Mouse (Mus musculus): ENCODE measurements around the gene Tctn3. TPM values are rescaled to one million over a fixed set of nuclear protein-coding genes. Genes with fewer than 3 reads are reported as not detected.

The Tctn3 gene
- polyA plus RNA-seq, 1 experiment from 2014 or later: 11.8 TPM

DNA sequence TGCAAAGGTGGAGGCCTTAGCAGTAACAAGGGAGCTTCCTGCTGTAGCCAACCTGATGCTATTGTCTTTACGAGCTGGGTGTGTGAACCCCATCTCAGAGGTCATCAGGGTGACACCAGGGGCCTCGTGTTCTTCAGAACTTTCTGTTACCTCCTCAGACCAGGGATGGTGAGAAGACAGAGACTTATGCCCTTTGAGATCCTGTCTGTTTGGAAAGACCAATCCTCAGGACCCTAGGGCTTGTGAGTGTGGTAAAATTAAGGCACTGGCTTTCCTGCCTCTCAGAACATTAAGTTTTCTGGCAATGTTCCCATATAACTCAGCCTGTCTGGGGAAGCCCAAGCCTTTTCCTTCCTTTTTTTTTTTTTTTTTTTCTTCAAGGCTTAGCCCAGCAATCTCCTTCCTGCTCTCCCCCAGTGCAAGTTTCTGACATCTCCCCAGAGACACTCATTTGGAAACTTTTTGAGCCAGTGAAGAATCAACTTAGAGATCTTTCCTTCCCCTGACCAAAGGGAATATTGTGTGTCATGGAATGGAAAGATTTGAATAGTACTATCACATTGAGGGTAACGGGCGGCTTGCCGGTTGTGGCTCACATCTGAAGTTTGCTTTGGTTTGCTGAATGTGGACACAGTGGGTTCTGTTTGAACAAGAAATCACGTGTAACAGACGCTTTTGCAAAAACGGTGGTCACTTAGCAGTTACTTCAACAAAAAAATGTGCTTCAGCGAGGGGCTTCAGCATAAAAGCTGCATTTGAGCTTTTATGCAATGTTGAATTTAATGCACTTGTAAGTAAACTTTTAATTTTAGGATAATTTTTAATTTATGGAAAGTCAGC, 35.5 kb upstream of the Tctn3 start:
- WGBS: 50% methylated on average over 9 of the region's 9 CpGs
- DNase-seq (ENCODE audit: low spot score) (no peak), ATAC-seq (replicated peaks; ENCODE audit: low FRiP score, low TSS enrichment, low read depth) (no peak)
- no peaks in the 10 kb centered on the region for H3K27me3 ChIP-seq (replicated peaks; ENCODE audit: control insufficient read depth, insufficient read depth, low read length)
- no peaks in the 10 kb centered on the region for H3K9me3 ChIP-seq (ENCODE audit: control insufficient read depth, low read length)
- H3K4me1 ChIP-seq (replicated peaks; ENCODE audit: control insufficient read depth, insufficient read depth, low read length): peaks cover 7% of the 10 kb centered on the region
- H3K4me2 ChIP-seq (ENCODE audit: low read length): no peak overlapping the region
- no peaks in the 10 kb centered on the region for H3K36me3 ChIP-seq (ENCODE audit: control insufficient read depth, insufficient read depth, low read length)
- no peak overlapping the region for H3K27ac ChIP-seq (ENCODE audit: low read depth)
- no peak overlapping the region for H3K4me3 ChIP-seq (ENCODE audit: low read depth, low read length)
- H3K9ac ChIP-seq (ENCODE audit: low read length): no peak overlapping the region

DNA sequence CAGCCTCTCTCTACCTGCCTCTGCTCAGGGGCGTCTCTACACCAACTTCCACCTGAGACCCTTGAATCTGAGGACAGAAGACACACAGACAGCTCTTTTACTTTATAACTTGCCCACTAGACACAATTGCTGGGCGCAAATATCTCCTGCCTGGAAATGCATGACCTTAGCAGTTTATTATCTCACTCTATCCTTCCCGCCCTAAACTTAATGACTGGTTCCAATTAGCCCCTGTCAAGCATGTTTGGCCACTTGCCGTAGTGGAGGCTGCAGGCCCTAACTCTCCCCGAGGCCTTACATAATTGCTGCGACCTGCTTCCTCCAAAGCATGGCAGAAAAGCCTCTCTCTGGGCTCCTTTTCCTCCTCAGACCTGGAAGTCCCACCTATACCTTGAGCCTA, 34.3 kb upstream of the Tctn3 start:
- no peak for DNase-seq (ENCODE audit: low spot score)
- Histone ChIP-seq H3K9me3 (ENCODE audit: control insufficient read depth, low read length) (no peaks in the 10 kb centered on the region), H3K27ac (ENCODE audit: low read depth) (no peak overlapping the region), H3K27me3 (replicated peaks; ENCODE audit: control insufficient read depth, insufficient read depth, low read length) (no peaks in the 10 kb centered on the region), H3K9ac (ENCODE audit: low read length) (no peak overlapping the region), H3K4me1 (replicated peaks; ENCODE audit: control insufficient read depth, insufficient read depth, low read length) (peaks cover 7% of the 10 kb centered on the region), H3K4me3 (ENCODE audit: low read depth, low read length) (no peak overlapping the region), H3K4me2 (ENCODE audit: low read length) (no peak overlapping the region), H3K36me3 (ENCODE audit: control insufficient read depth, insufficient read depth, low read length) (no peaks in the 10 kb centered on the region)
- ATAC-seq (replicated peaks; ENCODE audit: low FRiP score, low TSS enrichment, low read depth): no peak
- 53% methylated on average over 6 of the region's 6 CpGs for WGBS

DNA sequence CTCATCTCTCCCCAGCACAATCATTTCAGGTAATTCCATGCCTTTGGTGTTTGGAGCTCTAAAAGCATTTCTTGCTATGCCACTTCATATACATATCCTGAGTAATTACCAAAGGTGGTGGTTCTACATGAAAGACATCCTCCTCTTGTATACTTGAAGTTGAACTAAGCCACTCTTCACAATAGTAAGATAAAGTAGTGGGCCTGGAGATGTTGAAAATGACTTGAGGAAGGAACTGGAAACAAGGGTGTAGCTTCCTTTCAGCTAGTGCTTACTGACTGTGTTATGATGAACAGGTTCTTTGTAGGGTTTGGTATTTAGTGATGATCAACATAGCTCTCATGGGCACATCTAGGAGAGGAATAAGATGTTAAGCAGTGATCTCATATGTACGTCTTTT, 31.8 kb upstream of the Tctn3 start:
- DNase-seq (ENCODE audit: low spot score) (no peak), ATAC-seq (replicated peaks; ENCODE audit: low FRiP score, low TSS enrichment, low read depth) (no peak)
- H3K4me3 ChIP-seq (ENCODE audit: low read depth, low read length): no peak overlapping the region
- H3K4me1 ChIP-seq (replicated peaks; ENCODE audit: control insufficient read depth, insufficient read depth, low read length): peaks cover 7% of the 10 kb centered on the region
- no peaks in the 10 kb centered on the region for H3K36me3 ChIP-seq (ENCODE audit: control insufficient read depth, insufficient read depth, low read length)
- H3K9ac ChIP-seq (ENCODE audit: low read length): no peak overlapping the region
- H3K27ac ChIP-seq (ENCODE audit: low read depth): no peak overlapping the region
- H3K4me2 ChIP-seq (ENCODE audit: low read length): no peak overlapping the region
- WGBS: 92% methylated on average over 1 of the region's 1 CpGs
- no peaks in the 10 kb centered on the region for H3K27me3 ChIP-seq (replicated peaks; ENCODE audit: control insufficient read depth, insufficient read depth, low read length)
- H3K9me3 ChIP-seq (ENCODE audit: control insufficient read depth, low read length): no peaks in the 10 kb centered on the region

DNA sequence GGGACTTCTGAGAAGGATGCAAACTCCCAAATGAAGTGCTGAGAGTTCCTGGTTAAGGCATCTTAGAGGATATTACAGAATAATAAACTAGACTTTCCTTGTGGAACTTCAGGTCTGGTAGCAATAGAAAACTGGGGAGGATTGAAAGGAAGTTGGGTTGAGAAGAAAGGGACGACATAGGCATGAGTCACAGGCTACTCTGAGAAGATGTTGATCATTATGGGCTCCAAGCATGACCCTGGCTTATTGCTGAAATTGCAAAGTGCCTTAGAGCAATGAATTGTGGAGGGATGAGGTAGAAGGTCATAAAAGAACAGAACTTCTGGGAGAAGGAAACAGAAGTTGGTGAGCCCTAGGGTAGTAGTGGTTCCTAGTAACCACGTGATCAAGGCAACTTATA, 28.8 kb upstream of the Tctn3 start:
- ATAC-seq (replicated peaks; ENCODE audit: low FRiP score, low TSS enrichment, low read depth) (no peak), DNase-seq (ENCODE audit: low spot score) (no peak)
- Histone ChIP-seq H3K4me3 (ENCODE audit: low read depth, low read length) (no peak overlapping the region), H3K36me3 (ENCODE audit: control insufficient read depth, insufficient read depth, low read length) (no peaks in the 10 kb centered on the region), H3K9ac (ENCODE audit: low read length) (no peak overlapping the region), H3K9me3 (ENCODE audit: control insufficient read depth, low read length) (no peaks in the 10 kb centered on the region), H3K27me3 (replicated peaks; ENCODE audit: control insufficient read depth, insufficient read depth, low read length) (no peaks in the 10 kb centered on the region), H3K27ac (ENCODE audit: low read depth) (no peak overlapping the region), H3K4me2 (ENCODE audit: low read length) (no peak overlapping the region), H3K4me1 (replicated peaks; ENCODE audit: control insufficient read depth, insufficient read depth, low read length) (no peaks in the 10 kb centered on the region)
- 79% methylated on average over 2 of the region's 2 CpGs for WGBS

DNA sequence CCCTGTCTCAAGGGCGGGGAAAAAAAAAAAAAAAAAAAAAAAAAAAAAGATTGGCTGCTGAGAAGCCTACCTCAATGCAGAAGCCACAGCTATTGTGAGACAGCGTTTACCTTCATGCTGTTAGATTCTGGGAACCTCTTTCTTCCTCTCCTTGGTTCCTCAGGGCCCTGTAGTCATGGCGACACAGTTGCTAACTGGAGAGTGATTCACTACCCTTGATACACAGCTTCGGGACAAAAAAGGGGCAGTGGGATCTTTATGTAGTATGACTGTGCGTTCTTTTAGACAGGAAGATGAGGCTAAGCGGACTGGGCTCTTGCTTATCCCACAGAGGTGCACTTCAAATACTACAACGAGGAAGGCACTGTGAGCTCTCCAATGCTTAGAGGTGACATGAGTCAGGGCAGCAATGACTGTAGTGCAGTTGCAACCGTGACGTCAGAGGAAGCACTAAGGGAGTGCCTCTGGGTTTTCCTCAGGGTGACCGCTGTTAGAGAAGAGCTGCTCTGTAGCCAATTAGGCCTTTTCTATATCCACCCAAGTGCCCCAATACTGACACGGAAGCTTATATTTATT, 27.8 kb upstream of the Tctn3 start:
- Histone ChIP-seq H3K4me2 (ENCODE audit: low read length) (no peak overlapping the region), H3K27ac (ENCODE audit: low read depth) (no peak overlapping the region), H3K4me3 (ENCODE audit: low read depth, low read length) (no peak overlapping the region), H3K9ac (ENCODE audit: low read length) (no peak overlapping the region), H3K4me1 (replicated peaks; ENCODE audit: control insufficient read depth, insufficient read depth, low read length) (no peaks in the 10 kb centered on the region), H3K27me3 (replicated peaks; ENCODE audit: control insufficient read depth, insufficient read depth, low read length) (no peaks in the 10 kb centered on the region), H3K9me3 (ENCODE audit: control insufficient read depth, low read length) (no peaks in the 10 kb centered on the region), H3K36me3 (ENCODE audit: control insufficient read depth, insufficient read depth, low read length) (no peaks in the 10 kb centered on the region)
- 80% methylated on average over 11 of the region's 11 CpGs for WGBS
- DNase-seq (ENCODE audit: low spot score): no peak
- ATAC-seq (replicated peaks; ENCODE audit: low FRiP score, low TSS enrichment, low read depth): no peak

DNA sequence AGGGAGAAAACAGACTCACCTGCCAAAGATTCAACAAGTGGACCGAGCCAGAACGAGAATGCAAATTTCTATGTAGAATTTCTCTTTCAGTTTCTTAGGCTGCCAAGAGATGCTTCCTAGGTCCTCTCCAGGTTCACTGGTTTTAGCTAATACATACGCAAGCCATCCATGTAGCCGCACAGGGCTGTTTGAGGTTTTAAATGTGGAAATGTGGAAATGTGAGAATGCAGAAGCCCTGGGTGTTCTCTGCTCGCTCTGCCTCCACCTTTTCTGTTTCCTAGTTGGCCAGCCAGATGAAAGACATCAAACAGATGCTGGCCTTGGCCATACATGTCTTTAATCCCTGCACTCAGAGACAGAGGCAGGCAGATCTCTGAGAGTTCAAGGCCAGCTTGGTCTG, 26.5 kb upstream of the Tctn3 start:
- Histone ChIP-seq H3K9ac (ENCODE audit: low read length) (no peak overlapping the region), H3K36me3 (ENCODE audit: control insufficient read depth, insufficient read depth, low read length) (no peaks in the 10 kb centered on the region), H3K27ac (ENCODE audit: low read depth) (no peak overlapping the region), H3K27me3 (replicated peaks; ENCODE audit: control insufficient read depth, insufficient read depth, low read length) (no peaks in the 10 kb centered on the region), H3K4me3 (ENCODE audit: low read depth, low read length) (no peak overlapping the region), H3K4me1 (replicated peaks; ENCODE audit: control insufficient read depth, insufficient read depth, low read length) (no peaks in the 10 kb centered on the region), H3K4me2 (ENCODE audit: low read length) (no peak overlapping the region), H3K9me3 (ENCODE audit: control insufficient read depth, low read length) (no peaks in the 10 kb centered on the region)
- DNase-seq (ENCODE audit: low spot score) (no peak), ATAC-seq (replicated peaks; ENCODE audit: low FRiP score, low TSS enrichment, low read depth) (no peak)
- 86% methylated on average over 5 of the region's 5 CpGs for WGBS

DNA sequence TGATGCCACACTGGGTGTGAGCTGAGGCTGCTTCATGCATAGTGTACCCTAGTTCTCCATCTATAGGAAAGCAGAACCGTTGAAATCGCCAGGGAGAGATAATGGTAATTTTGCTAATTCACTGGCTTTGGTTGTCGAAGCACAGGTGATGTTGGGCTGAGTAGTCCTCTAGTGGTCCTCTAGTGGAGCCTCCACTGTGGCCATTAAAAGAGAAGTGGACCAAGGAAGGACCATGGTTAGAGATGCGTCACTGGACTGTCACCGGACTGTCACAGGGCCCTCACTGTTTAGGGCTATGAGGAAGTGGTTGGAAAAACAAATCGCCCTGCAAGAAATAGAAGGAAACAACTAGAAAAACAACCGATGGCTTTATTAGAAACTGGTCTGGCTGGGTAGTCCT, 25.6 kb upstream of the Tctn3 start:
- Histone ChIP-seq H3K9me3 (ENCODE audit: control insufficient read depth, low read length) (no peaks in the 10 kb centered on the region), H3K27me3 (replicated peaks; ENCODE audit: control insufficient read depth, insufficient read depth, low read length) (no peaks in the 10 kb centered on the region), H3K4me1 (replicated peaks; ENCODE audit: control insufficient read depth, insufficient read depth, low read length) (no peaks in the 10 kb centered on the region), H3K27ac (ENCODE audit: low read depth) (no peak overlapping the region), H3K36me3 (ENCODE audit: control insufficient read depth, insufficient read depth, low read length) (no peaks in the 10 kb centered on the region), H3K9ac (ENCODE audit: low read length) (no peak overlapping the region), H3K4me3 (ENCODE audit: low read depth, low read length) (no peak overlapping the region), H3K4me2 (ENCODE audit: low read length) (no peak overlapping the region)
- DNase-seq (ENCODE audit: low spot score) (no peak), ATAC-seq (replicated peaks; ENCODE audit: low FRiP score, low TSS enrichment, low read depth) (no peak)
- 88% methylated on average over 7 of the region's 7 CpGs for WGBS

DNA sequence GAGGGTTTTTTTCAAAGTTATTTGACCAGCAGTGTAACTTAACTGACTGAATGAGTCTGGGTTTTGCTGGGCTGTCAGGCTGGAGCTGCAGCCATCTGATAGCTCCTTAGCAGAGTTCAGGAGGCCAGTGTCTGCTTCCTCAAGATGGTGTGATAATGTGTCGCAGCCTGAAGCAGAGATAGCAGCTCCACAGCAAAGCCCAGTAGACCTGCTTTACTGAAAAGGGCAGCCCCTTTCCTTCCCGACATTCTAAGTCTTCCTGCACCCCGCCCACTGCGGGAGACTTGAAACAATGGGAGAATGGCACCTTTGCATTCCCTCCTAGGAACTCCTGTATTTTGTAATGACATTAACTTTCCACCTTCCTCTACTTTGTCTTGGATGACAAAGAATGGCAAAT, 25.1 kb upstream of the Tctn3 start:
- ATAC-seq (replicated peaks; ENCODE audit: low FRiP score, low TSS enrichment, low read depth) (no peak), DNase-seq (ENCODE audit: low spot score) (no peak)
- no peaks in the 10 kb centered on the region for H3K36me3 ChIP-seq (ENCODE audit: control insufficient read depth, insufficient read depth, low read length)

DNA sequence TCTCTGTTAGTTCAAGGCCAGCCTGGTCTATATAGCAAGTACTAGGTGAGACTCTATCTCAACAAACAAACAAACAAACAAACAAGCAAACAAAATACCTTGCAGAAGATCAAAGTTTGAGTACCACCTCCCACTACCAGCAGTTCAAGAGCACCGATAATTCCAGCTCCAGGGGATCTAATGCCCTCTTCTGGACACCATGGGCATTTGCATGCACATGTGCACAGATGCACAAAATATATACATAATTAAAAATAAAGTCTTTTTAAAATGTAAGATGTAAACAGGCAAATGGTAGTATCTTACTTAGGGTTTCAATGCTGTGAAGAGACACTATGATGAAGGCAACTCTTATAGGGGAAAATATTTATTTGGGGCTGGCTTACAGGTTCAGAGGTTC, 21.1 kb upstream of the Tctn3 start:
- Histone ChIP-seq H3K27ac (ENCODE audit: low read depth) (no peak overlapping the region), H3K9ac (ENCODE audit: low read length) (no peak overlapping the region), H3K27me3 (replicated peaks; ENCODE audit: control insufficient read depth, insufficient read depth, low read length) (no peaks in the 10 kb centered on the region), H3K36me3 (ENCODE audit: control insufficient read depth, insufficient read depth, low read length) (no peaks in the 10 kb centered on the region), H3K4me1 (replicated peaks; ENCODE audit: control insufficient read depth, insufficient read depth, low read length) (no peaks in the 10 kb centered on the region), H3K9me3 (ENCODE audit: control insufficient read depth, low read length) (no peaks in the 10 kb centered on the region), H3K4me3 (ENCODE audit: low read depth, low read length) (no peak overlapping the region), H3K4me2 (ENCODE audit: low read length) (no peak overlapping the region)
- WGBS: 69% methylated on average over 1 of the region's 1 CpGs
- ATAC-seq (replicated peaks; ENCODE audit: low FRiP score, low TSS enrichment, low read depth): no peak
- no peak for DNase-seq (ENCODE audit: low spot score)

More for the DNA sequence above, 25.1 kb upstream of the Tctn3 start:
- Histone ChIP-seq H3K27me3 (replicated peaks; ENCODE audit: control insufficient read depth, insufficient read depth, low read length) (no peaks in the 10 kb centered on the region), H3K9ac (ENCODE audit: low read length) (no peak overlapping the region), H3K27ac (ENCODE audit: low read depth) (no peak overlapping the region), H3K4me2 (ENCODE audit: low read length) (no peak overlapping the region), H3K4me3 (ENCODE audit: low read depth, low read length) (no peak overlapping the region), H3K9me3 (ENCODE audit: control insufficient read depth, low read length) (no peaks in the 10 kb centered on the region), H3K4me1 (replicated peaks; ENCODE audit: control insufficient read depth, insufficient read depth, low read length) (no peaks in the 10 kb centered on the region)
- WGBS: 46% methylated on average over 4 of the region's 4 CpGs

All from intestine, embryonic 14.5 days (tissue).